Mouse (Mus musculus) lung, postnatal 10 days (tissue): ENCODE data around the gene Cacybp.

ENCODE experiments used
- DNase-seq: peaks from one replicate; pipeline ENCODE4 v3.0.0; 2021

The Cacybp gene

GRCm38 (mm10) chr1:160212123-160212691, 468 bp downstream of the Cacybp start:
- peak; percentile 65 for DNase-seq

GRCm38 (mm10) chr1:160211597-160212122, 1.0 kb downstream of the Cacybp start:
- DNase-seq, result no peak

- DNase-seq, result peak; percentile 6
Measured at GRCm38 (mm10) chr1:160210566-160210965, 2.1 kb downstream of the Cacybp start.

GRCm38 (mm10) chr1:160209844-160210243, 2.8 kb downstream of the Cacybp start:
- DNase-seq, result no peak

GRCm38 (mm10) chr1:160205486-160205885, 7.2 kb downstream of the Cacybp start:
- DNase-seq, result no peak

- no peak for DNase-seq
Measured at GRCm38 (mm10) chr1:160195337-160195663, 17.4 kb downstream of the Cacybp start.

GRCm38 (mm10) chr1:160194529-160195336, 17.9 kb downstream of the Cacybp start, which contains the start of gene Mrps14:
Gene Mrps14 (plus strand): TSS chr1:160195215.
- DNase-seq, result peak; percentile 100

GRCm38 (mm10) chr1:160184506-160184905, 28.2 kb downstream of the Cacybp start:
- peak; percentile 56 for DNase-seq

- no peak for DNase-seq
Measured at GRCm38 (mm10) chr1:160181216-160181615, 31.5 kb downstream of the Cacybp start.

GRCm38 (mm10) chr1:160176903-160177302, 35.8 kb downstream of the Cacybp start:
- no peak for DNase-seq

GRCm38 (mm10) chr1:160166600-160166999, 46.1 kb downstream of the Cacybp start:
- DNase-seq, result no peak

- no peak for DNase-seq
Measured at GRCm38 (mm10) chr1:160158190-160158589, 54.5 kb downstream of the Cacybp start.

GRCm38 (mm10) chr1:160153480-160153879, 59.2 kb downstream of the Cacybp start, which contains the start of gene Tnn:
Gene Tnn (minus strand): TSS chr1:160153580.
- DNase-seq, result no peak
